Mouse (Mus musculus) kidney, adult 9 months (tissue): ENCODE measurements at regions not wholly inside any gene's neighbourhood (a gene's known extent, or its start where the extent isn't known, plus 50 kb on each side); places are given as distances from the start of the nearest gene placed in this dataset.
A peak's percentile ranks its signal among the peaks of the same experiment; 100 is the strongest.

Experiments
- DNase-seq: peaks from one replicate; pipeline ENCODE4 v3.0.0; 2022

DNA sequence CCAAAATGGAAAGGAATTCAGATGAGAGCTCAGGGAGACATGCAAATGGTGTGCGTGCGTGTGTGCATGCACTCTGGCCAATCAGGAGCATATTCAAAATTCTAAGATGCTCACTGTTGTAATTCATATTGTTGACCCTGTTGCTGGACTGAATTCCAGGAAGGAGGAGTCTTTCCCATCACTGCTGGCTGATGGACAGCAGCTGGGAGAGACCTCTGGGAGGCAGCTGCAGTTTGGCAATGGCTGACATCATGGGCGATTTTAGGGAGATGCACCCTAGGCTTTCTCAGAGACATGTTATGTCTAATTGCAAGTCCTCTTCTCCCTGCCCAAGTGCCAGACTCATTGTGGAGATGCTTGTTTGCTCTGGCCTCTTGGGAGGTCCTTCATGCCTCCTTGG lies 220.6 kb upstream of the Myocd start:
- no peak for DNase-seq

DNA sequence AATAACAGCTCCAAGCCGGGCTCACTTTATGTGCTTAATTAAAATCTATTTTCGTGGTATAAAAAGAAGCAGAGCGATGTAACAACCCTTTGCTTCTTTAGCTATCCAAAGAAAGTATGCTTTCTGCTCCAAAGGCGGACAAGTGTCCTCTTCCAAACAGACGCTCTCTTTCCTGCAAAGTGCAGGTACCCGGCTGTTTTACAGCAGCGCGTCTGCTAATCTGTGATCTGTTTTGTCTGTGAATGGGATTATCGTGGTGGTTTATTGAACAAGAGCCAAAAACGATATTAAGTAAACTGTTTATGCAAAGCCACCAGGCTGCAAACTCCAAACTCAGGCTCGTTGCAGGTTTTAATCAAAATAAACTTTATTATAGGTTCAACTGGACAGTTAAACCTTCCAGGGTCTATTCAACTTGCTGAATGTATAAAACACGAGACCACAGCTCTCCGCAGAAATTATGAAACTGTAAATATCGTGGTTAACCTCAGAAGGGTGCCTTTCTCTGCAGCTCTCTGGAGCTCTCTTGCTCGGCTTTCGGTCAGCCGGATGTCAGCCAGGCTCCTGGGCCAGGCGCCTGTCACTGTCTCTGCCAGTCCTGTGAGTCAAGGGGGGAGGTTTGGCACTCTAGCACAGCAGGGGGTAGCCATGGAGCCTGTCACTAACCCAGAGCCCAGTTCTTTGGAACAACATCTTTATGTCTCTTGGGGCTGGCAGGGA lies 206.2 kb upstream of the Myocd start:
- no peak for DNase-seq

- peak; percentile 14 for DNase-seq
Observed at GRCm38 (mm10) chr11:65475302-65475701, 205.5 kb upstream of the Myocd start.

DNA sequence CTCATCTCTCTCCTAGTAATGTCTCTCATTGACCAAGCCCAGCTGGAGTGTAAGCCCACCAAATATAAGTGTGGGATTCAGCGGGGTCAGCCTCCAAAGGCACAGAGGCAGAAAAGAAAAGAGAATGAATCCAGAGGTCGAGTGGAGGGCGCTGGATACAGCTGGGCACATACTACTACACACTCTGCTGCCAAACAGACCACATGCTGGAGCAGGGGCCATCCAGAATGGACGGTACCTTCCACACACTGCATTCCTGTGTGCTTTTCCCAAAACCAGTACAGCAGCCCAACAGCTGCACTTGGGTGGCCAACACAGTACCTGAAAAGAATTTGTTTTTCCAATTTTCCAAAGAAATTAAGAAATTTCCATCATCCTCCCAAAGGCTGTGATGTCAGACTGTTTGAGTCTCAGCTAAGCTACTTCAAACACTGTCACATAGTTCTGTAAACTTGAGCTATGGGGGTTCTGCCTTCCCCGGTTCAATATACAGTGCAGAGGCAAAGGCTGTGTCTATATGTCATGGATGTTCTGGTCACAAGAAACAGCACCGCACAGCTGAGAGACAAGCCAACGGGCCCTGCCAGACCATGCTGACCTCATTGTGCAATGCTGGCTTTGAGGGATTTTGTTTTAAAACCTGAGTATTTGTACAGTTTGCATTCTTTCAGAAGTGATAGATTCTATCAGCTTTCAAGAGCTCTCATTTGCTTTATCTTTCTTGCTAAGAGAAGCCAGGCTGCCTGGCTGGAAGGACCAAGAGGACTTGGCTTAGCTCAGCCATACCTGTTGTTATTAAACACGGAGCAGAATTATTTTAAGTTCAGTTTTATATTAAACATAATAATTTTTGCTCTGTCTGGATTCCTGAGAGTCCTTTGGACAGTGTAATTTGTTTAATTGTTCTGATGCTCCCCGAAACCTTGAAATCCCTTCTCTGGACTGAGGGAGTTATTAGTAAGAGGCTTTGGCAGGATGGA lies 200.3 kb upstream of the Myocd start:
- no peak for DNase-seq

- DNase-seq: no peak
Observed at GRCm38 (mm10) chr11:65461044-65461443, 191.3 kb upstream of the Myocd start.

- DNase-seq: no peak
Observed at GRCm38 (mm10) chr11:65448436-65448835, 178.6 kb upstream of the Myocd start.

DNA sequence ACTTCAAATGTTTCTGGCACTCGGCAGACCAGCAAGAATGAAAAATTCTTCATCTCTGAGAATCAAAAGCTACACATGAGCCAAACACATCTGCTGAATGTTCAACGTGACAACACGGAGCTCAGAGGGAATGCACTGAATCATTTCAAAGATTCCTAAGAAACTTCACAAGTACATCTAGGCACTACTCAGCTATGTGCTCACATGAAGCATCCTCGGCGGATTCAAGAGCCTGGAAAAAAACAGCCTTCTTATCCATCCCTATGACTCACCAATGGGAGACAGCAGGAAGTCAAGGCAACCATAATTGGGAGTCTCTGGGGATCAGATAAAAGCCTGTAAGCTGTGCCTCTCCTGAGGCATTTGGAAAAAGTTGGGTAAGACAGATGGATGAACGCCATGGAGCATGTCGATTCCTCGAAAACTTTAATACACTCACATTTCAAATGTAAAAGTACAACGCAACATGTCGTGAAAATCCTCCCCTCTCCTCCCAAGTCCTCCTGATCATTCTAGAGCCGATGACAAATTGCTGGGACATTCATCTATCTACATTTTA lies 173.8 kb upstream of the Myocd start:
- DNase-seq: no peak

GRCm38 (mm10) chr11:65435699-65436161 lies 165.9 kb upstream of the Myocd start:
- DNase-seq: no peak

- no peak for DNase-seq
Observed at GRCm38 (mm10) chr11:65421889-65422288, 152.1 kb upstream of the Myocd start.

DNA sequence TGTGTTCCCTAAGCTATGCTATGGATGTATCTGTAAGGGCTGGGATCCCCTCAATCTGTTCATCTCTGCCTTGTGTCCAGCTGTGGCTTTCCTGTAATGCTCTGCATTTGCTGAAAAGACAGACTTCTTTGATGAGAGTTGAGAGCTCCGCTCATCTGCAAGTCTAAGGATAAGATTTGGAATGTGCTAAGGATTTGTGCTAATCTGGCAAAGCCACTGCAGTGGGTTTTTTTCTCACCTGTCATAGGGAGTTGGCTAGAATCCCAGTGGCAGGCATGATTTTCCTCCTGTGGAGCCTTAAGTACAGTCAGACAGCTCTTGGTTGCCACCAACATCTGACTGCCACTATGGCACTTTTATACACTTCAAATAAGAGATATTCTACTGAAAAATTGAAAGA lies 138.8 kb upstream of the Myocd start:
- DNase-seq: no peak

DNA sequence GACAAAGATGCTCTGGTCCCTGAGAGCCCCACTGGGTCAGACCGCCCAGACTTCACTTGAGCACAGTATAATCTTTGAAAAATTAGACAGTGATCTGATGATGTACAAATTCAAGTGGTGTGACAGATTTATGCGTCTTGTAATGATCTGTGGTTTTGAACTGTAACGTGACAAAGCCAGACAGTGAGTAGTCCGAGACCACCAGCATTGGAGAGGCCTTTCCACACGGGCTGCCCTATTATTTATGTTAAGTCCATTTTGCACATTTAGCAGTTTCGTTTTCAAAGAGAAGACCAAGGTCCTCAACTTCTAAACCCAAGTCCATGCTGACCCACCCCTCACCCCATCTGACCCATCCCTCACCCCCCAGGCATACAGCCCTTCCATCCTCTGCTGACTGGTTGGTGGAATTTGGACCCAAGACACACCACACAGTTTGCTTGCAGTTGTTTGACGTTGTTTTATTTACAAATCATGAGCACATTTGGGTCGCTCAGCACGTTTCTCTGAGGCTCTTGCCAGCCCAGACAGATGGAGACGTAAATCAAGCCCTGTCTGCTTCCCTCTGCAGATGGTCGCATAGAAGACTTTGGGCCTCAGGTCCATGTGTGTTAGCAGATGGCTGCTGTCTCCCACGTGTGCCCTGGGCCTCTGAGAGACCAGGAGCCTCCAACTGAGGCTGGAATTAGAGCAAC lies 132.8 kb upstream of the Myocd start:
- DNase-seq: no peak

- DNase-seq: no peak
Observed at GRCm38 (mm10) chr11:65389238-65389637, 119.4 kb upstream of the Myocd start.

DNA sequence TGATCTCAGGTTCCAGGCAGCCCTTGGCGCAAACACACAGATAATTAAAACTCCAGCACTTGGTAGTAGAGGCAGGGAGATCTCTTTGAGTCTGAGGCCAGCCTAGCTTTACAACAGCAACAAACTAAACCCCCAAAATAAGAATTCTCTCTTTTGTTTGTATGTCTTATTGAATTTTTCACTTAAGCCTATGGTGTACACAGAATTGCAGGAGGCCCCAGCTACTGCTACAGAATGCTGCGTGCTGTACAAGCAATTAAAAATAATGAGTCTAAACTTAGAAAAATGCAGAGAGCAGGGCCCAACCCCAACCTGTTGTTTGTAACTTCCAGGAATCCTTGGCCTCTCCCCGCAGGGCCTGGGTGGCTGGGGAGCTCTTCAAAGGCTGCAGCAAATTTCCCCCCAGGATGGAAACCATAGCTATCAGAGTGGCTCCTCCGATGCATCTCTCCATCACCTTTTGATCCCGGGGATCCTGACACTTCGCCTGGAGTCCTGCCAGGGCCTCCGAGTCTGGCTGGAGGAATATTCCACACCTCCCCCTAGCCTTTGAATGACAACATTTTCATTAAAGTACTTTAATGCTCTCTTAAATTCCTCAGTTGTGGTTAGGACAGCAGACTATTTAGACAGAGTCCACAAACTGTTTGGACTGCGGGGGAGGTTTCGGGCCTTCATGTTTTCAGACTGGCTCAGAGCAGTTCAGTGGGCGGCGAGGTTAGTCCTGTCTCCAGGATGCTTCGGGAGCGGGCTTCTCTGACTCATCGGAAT lies 116.7 kb upstream of the Myocd start:
- no peak for DNase-seq

- DNase-seq: no peak
Observed at GRCm38 (mm10) chr11:65375361-65375760, 105.6 kb upstream of the Myocd start.

GRCm38 (mm10) chr11:65373136-65373535 lies 103.3 kb upstream of the Myocd start:
- no peak for DNase-seq

GRCm38 (mm10) chr11:65372309-65372811 lies 102.6 kb upstream of the Myocd start:
- no peak for DNase-seq

- DNase-seq: peak; percentile 14
Observed at GRCm38 (mm10) chr11:65367825-65368224, 98.0 kb upstream of the Myocd start.

DNA sequence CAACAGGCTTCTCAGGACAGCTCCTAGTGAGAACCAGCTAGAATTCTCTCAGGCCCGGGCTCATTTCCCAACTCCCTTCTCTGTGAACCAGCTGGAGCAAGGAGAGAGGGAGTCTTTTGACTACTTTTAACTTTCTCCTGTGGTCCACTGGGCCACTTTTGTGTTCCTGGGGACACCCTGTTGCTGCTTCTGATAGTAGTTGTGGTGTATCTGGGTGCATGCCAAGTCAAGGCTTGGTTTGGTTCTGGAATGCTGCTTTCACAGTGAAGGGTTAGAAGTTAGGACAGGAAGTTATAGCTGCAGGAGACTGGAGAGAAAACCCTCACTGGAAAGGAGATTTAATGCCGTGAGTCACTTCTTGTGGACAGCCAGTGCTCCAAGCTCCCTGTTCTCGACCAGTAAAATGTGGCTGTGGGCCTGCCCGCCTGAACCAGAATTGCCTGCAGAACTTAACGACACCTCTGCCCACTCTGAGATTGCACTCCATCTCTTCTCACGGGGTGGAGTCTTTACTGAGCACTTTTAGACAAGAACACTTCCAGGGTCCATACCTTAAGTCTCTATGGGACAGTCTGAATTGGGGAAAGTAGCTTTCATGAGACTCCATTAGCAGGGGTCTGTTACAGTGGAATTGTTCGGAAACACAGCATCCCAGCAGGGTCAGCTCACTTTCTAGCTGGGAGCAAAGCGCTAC lies 97.0 kb upstream of the Myocd start:
- peak; percentile 20 for DNase-seq

GRCm38 (mm10) chr11:65365751-65366559 lies 96.2 kb upstream of the Myocd start:
- no peak for DNase-seq

DNA sequence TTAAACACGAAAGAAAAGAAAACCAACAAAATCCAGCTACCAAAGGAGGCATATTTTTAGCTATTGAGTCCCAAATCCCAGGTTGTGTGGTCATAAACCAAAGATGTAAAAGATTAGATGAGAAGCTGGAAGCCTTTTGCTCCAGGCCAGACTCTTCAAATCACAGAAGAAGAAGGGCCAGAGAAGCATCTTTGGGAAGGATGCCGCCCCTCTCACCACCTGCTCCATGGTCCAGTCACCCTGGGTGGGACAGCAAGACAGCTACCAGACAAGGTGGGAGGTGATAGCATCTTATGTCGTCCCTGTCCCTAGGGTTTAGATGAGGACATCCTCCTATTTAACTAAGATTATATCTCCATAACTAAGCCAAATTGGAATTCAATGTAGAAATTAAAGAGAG lies 95.1 kb upstream of the Myocd start:
- no peak for DNase-seq
